Mouse (Mus musculus): ENCODE data around the gene Pgd. TPM values are rescaled to one million over a fixed set of nuclear protein-coding genes. Genes with fewer than 3 reads are reported as not detected.
A peak's percentile ranks its signal among the peaks of the same experiment; 100 is the strongest.
"Not testable (repeated sequence)": the region's sequence is repeated elsewhere in the genome, so short reads cannot be mapped to it uniquely, and the experiment has no call there.

The Pgd gene
- polyA plus RNA-seq, 1 experiment from 2014 or later, result 146 TPM

DNA sequence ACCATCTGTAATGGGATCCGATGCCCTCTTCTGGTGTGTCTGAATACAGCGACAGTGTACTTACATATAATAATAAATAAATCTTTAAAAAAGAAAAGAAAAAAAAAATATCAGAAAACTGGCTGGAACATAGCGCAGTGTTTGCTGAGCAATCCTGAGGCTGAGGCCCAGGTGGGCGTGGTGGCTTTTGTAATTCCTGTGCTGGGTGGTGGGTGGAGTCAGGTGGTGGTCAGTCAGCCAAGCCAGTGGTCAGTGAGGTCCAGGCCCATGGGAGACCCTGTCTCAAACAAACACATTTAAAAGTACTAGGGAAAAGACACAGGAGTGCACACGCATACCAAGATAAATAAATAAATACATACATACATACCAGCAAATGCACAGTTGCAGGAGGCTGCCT lies 5.5 kb upstream of the Pgd start:
- H3K27ac ChIP-seq (ENCODE audit: low read length), result peak overlapping the region; percentile 55; the same call in 1 of the 2 replicates
- H3K27me3 ChIP-seq (ENCODE audit: insufficient read depth, low read length), result no peaks in the 10 kb centered on the region
- H3K4me1 ChIP-seq (ENCODE audit: insufficient read depth, low read length), result peaks cover 4% of the 10 kb centered on the region; the same call in 1 of the 2 replicates
- no peaks in the 10 kb centered on the region for H3K9me3 ChIP-seq (ENCODE audit: low read length)
- ATAC-seq (ENCODE audit: low FRiP score, low TSS enrichment), result no peak; the same call in 1 of the 2 replicates
- H3K4me2 ChIP-seq (replicated peaks; ENCODE audit: low read depth, low read length), result no peak overlapping the region
- no peaks in the 10 kb centered on the region for H3K36me3 ChIP-seq (ENCODE audit: insufficient read depth, low read length)
- WGBS, result 86% methylated on average over 5 of the region's 5 CpGs
- H3K9ac ChIP-seq (replicated peaks; ENCODE audit: low read length), result no peak overlapping the region
- no peak overlapping the region for H3K4me3 ChIP-seq (ENCODE audit: low read length)

DNA sequence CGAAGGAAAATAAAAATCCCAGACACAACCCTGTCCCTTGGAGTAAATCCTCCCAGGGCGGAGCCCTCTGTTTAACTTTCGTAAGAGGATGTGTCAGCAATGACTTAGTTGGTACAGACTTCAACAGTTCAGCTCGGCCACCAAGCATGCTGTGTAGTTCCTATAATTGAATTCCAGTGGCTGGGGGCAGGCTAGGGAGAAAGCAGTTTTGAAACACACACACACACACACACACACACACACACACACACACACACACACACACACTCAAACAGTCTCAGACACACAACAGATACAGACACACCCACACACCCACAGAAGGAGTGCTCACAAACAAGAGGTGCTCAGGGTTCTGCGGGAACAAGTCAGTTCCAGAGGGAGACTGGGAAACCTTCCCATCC lies 5.0 kb upstream of the Pgd start:
- 62% methylated on average over 5 of the region's 5 CpGs for WGBS
- ATAC-seq (ENCODE audit: low FRiP score, low TSS enrichment), result no peak
- no peak overlapping the region for H3K9ac ChIP-seq (replicated peaks; ENCODE audit: low read length)
- no peak overlapping the region for H3K4me3 ChIP-seq (ENCODE audit: low read length)
- no peaks in the 10 kb centered on the region for H3K36me3 ChIP-seq (ENCODE audit: insufficient read depth, low read length)
- H3K4me2 ChIP-seq (replicated peaks; ENCODE audit: low read depth, low read length), result no peak overlapping the region
- peaks cover 4% of the 10 kb centered on the region; the same call in 1 of the 2 replicates for H3K4me1 ChIP-seq (ENCODE audit: insufficient read depth, low read length)
- no peaks in the 10 kb centered on the region for H3K9me3 ChIP-seq (ENCODE audit: low read length)
- peak overlapping the region; percentile 46; the same call in 1 of the 2 replicates for H3K27ac ChIP-seq (ENCODE audit: low read length)
- no peaks in the 10 kb centered on the region for H3K27me3 ChIP-seq (ENCODE audit: insufficient read depth, low read length)

DNA sequence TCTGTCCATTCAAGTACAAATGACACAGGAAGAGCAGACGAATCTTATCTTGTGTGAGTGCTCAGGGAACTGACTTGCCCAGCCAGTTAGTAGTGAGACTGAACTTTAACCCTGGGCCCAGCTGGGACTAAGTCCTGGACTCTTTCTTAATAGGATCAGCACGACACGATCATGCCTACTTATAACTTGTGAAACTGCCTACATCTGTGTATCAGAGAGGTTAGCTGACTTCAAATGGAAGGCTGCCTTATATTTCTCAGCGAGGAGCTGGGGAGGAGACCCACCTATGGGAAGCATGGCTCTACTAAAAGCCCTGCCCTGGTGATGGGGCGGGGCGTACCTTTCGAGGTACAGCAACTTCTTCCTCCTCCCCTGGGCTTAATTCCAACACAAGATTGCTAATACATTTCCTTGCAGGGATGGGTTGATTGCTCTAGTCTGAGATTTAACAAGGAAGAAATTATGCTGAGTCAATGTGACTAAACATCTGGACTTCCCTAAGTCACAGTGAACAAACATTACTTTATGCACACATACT lies 3.9 kb upstream of the Pgd start:
- no peak for ATAC-seq (ENCODE audit: low FRiP score, low TSS enrichment)
- H3K27ac ChIP-seq (ENCODE audit: low read length), result no peak overlapping the region

DNA sequence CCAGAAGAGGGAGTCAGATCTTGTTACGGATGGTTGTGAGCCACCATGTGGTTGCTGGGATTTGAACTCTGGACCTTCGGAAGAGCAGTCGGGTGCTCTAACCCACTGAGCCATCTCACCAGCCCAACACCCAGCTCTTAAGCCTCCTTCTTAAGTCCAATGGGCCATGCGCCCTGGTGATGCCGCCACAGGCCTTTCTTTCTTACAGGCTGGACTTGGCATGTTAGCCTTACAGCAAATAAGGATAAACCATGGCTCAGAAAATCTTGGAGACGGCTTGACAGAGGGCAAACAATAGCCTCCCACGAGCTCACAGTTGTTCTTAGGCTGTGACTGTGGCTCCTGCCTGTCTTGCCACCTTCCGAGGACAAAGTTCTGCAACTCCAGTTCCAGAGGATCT lies 3.4 kb upstream of the Pgd start:
- not testable (repeated sequence) for H3K4me2 ChIP-seq (replicated peaks; ENCODE audit: low read depth, low read length); ATAC-seq (ENCODE audit: low FRiP score, low TSS enrichment); H3K4me3 ChIP-seq (ENCODE audit: low read length); H3K9ac ChIP-seq (replicated peaks; ENCODE audit: low read length); H3K27me3 ChIP-seq (ENCODE audit: insufficient read depth, low read length); H3K27ac ChIP-seq (ENCODE audit: low read length); H3K9me3 ChIP-seq (ENCODE audit: low read length); H3K36me3 ChIP-seq (ENCODE audit: insufficient read depth, low read length)
- 83% methylated on average over 7 of the region's 8 CpGs for WGBS
- peaks cover 14% of the 10 kb centered on the region for H3K4me1 ChIP-seq (ENCODE audit: insufficient read depth, low read length)

More for the DNA sequence above, 3.9 kb upstream of the Pgd start:
- 66% methylated on average over 7 of the region's 7 CpGs for WGBS
- Histone ChIP-seq H3K9ac (replicated peaks; ENCODE audit: low read length) (no peak overlapping the region), H3K4me1 (ENCODE audit: insufficient read depth, low read length) (peaks cover 10% of the 10 kb centered on the region), H3K4me2 (replicated peaks; ENCODE audit: low read depth, low read length) (no peak overlapping the region), H3K4me3 (ENCODE audit: low read length) (no peak overlapping the region), H3K9me3 (ENCODE audit: low read length) (no peaks in the 10 kb centered on the region), H3K36me3 (ENCODE audit: insufficient read depth, low read length) (no peaks in the 10 kb centered on the region), H3K27me3 (ENCODE audit: insufficient read depth, low read length) (no peaks in the 10 kb centered on the region)

DNA sequence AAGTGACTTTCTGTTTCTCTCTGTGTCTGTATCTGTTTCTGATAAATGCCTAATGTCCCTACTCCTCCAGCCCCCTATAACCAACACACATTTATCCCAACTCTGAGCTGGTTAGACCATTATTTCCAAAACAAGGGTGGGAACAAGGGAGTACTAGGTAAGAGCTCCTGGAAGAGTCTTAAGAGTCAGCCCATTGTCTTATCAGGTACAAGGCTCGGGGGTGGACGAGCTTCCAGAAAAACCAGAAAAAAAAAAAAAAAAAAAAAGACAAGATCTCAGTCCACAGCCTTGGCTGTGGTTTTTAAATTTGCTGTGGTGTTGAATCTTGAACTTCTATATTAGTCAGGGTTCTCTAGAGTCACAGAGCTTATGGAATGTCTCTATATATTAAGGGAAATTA lies 1.4 kb upstream of the Pgd start:
- no peak overlapping the region for H3K4me2 ChIP-seq (replicated peaks; ENCODE audit: low read depth, low read length)
- H3K4me3 ChIP-seq (ENCODE audit: low read length), result no peak overlapping the region
- no peaks in the 10 kb centered on the region for H3K9me3 ChIP-seq (ENCODE audit: low read length)

DNA sequence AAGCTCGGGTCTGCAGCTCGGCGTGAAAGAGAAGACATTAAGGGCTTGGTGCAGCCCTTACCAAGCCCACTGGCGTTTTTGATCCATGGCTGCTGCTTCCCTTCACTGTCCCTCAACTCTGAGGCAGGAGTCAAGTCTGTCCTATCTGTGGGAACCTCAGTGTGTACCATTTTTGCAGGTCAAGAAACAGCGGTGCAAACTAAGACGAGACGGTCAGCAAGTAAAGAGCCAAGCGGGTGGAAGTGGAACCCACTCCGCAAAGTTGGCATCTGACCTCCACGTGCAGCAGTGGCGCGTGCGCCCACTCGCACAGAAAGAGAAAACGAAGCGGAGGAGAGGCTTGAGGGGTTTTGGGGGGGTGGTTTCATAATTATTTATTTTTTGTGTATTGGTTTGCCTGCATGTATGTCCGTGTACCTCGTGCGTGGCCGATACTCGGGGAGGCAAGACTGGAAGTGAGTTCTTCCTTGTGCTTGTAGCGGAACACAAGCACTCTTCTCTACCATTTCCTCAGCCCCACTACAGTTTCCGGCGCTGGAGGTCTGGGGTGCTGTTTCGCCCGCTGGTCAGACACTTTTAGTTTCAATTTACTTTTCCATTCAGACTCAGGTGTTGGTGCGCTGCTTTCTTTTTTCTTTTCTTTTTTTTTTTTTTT lies 513 bp upstream of the Pgd start:
- H3K27ac ChIP-seq (ENCODE audit: low read length), result peak overlapping the region; percentile 86
- no peaks in the 10 kb centered on the region for H3K9me3 ChIP-seq (ENCODE audit: low read length)
- peaks cover 14% of the 10 kb centered on the region for H3K4me1 ChIP-seq (ENCODE audit: insufficient read depth, low read length)
- H3K27me3 ChIP-seq (ENCODE audit: insufficient read depth, low read length), result no peaks in the 10 kb centered on the region
- ATAC-seq (ENCODE audit: low FRiP score, low TSS enrichment), result peak; percentile 52; the same call in 1 of the 2 replicates
- peaks cover 9% of the 10 kb centered on the region; the same call in 1 of the 2 replicates for H3K36me3 ChIP-seq (ENCODE audit: insufficient read depth, low read length)
- H3K4me2 ChIP-seq (replicated peaks; ENCODE audit: low read depth, low read length), result peak overlapping the region; percentile 94
- H3K4me3 ChIP-seq (ENCODE audit: low read length), result peak overlapping the region; percentile 95
- WGBS, result under 1% methylated on average over 27 of the region's 27 CpGs
- peak overlapping the region; percentile 77 for H3K9ac ChIP-seq (replicated peaks; ENCODE audit: low read length)

More for the DNA sequence above, 1.4 kb upstream of the Pgd start:
- ATAC-seq (ENCODE audit: low FRiP score, low TSS enrichment), result no peak
- Histone ChIP-seq H3K27me3 (ENCODE audit: insufficient read depth, low read length) (no peaks in the 10 kb centered on the region), H3K27ac (ENCODE audit: low read length) (no peak overlapping the region), H3K36me3 (ENCODE audit: insufficient read depth, low read length) (0 out of 2 replicates have a peak, but pooled peaks cover 6% of the 10 kb centered on the region), H3K4me1 (ENCODE audit: insufficient read depth, low read length) (peaks cover 14% of the 10 kb centered on the region), H3K9ac (replicated peaks; ENCODE audit: low read length) (no peak overlapping the region)
- 83% methylated on average over 2 of the region's 2 CpGs for WGBS

DNA sequence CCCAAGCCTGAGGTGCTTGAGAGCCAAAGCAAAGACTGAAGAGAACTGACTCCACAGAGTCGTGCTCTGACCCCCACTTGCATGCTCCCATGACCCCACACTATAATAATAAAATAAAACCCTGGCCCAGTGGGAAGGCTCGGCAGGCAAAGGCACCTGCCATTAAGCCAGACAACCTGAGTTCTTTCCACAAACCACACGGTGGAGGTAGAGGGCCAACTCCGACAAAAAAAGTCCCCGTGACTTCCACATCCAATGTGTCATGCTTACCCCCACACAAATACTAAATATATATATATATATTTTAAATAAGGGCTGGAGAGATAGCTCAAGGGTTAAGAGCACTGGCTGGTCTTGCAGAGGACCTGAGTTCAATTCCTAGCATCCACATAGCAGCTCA lies 2.4 kb downstream of the Pgd start:
- Histone ChIP-seq H3K9me3 (ENCODE audit: low read length) (no peaks in the 10 kb centered on the region), H3K9ac (replicated peaks; ENCODE audit: low read length) (no peak overlapping the region), H3K4me1 (ENCODE audit: insufficient read depth, low read length) (peaks cover 14% of the 10 kb centered on the region), H3K27ac (ENCODE audit: low read length) (no peak overlapping the region), H3K36me3 (ENCODE audit: insufficient read depth, low read length) (peaks cover 31% of the 10 kb centered on the region), H3K4me2 (replicated peaks; ENCODE audit: low read depth, low read length) (no peak overlapping the region), H3K4me3 (ENCODE audit: low read length) (no peak overlapping the region), H3K27me3 (ENCODE audit: insufficient read depth, low read length) (no peaks in the 10 kb centered on the region)
- no peak for ATAC-seq (ENCODE audit: low FRiP score, low TSS enrichment)
- WGBS, result 44% methylated on average over 5 of the region's 5 CpGs

DNA sequence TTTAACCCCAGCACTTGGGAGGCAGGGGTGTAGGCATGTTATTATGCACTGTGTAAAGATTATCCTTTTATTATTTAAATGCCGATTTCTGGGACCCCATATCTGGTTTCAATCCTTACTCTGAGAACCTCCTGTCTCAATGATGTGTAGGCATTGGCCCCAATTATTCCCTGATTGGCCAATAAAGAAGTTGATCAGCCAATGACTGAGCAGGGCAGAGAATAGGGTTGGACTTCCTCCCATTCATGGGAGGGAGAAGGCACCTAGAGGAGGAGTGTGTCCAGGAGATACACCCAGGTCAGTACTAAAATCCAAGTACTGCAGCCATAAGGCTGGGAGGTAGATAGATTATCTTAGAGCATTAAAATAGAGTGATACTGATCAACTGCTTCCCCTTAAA lies 3.4 kb downstream of the Pgd start:
- ATAC-seq (ENCODE audit: low FRiP score, low TSS enrichment), result no peak
- no peak overlapping the region for H3K9ac ChIP-seq (replicated peaks; ENCODE audit: low read length)
- 61% methylated on average over 1 of the region's 1 CpGs for WGBS
- no peak overlapping the region for H3K4me3 ChIP-seq (ENCODE audit: low read length)
- H3K9me3 ChIP-seq (ENCODE audit: low read length), result no peaks in the 10 kb centered on the region
- H3K27ac ChIP-seq (ENCODE audit: low read length), result no peak overlapping the region
- no peak overlapping the region for H3K4me2 ChIP-seq (replicated peaks; ENCODE audit: low read depth, low read length)
- H3K27me3 ChIP-seq (ENCODE audit: insufficient read depth, low read length), result no peaks in the 10 kb centered on the region
- H3K4me1 ChIP-seq (ENCODE audit: insufficient read depth, low read length), result peaks cover 14% of the 10 kb centered on the region
- H3K36me3 ChIP-seq (ENCODE audit: insufficient read depth, low read length), result peaks cover 35% of the 10 kb centered on the region

DNA sequence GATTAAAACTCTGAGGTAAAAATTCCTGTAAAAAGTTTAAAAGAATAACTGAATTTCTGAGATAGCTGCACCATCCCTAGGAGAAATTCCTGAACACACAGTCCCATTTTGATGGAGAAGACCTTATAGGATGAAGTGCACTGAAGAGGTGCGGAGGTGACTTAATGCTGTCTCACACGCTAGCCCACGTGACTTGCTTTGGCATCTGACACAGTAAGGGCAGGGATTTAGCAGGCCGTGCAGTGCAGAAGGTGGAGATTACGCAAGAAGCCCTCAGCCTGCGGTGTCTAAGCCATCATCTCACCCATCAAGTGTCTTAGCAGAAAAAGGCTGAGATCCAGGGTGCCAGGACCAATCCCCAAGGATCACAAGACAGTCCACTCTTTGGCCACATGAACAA lies 5.4 kb downstream of the Pgd start:
- ATAC-seq (ENCODE audit: low FRiP score, low TSS enrichment), result no peak
- H3K4me1 ChIP-seq (ENCODE audit: insufficient read depth, low read length), result peaks cover 9% of the 10 kb centered on the region
- H3K36me3 ChIP-seq (ENCODE audit: insufficient read depth, low read length), result peaks cover 54% of the 10 kb centered on the region
- H3K9me3 ChIP-seq (ENCODE audit: low read length), result no peaks in the 10 kb centered on the region
- no peaks in the 10 kb centered on the region for H3K27me3 ChIP-seq (ENCODE audit: insufficient read depth, low read length)
- no peak overlapping the region for H3K4me3 ChIP-seq (ENCODE audit: low read length)
- H3K27ac ChIP-seq (ENCODE audit: low read length), result no peak overlapping the region
- WGBS, result 91% methylated on average over 6 of the region's 6 CpGs
- H3K9ac ChIP-seq (replicated peaks; ENCODE audit: low read length), result no peak overlapping the region
- no peak overlapping the region for H3K4me2 ChIP-seq (replicated peaks; ENCODE audit: low read depth, low read length)

DNA sequence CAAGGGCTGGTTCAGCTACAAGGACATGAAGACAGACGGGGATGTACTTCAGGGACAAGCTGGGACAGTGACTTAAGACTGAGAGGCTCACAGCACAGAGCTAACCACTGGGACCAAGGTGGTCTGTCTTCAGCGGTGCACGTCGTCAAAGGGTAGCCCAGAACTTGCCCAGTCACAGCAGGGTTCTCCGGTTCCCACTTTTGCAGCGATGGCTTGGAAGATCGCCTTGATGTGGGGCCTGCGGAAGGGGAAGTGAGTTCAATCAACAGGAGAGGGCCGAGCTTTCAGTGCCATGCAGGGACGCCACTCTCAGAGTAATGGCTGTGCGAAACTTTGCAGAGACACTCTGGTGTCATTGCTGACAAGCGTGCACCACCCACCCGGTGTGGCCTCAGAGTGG lies 6.7 kb downstream of the Pgd start:
- WGBS, result 87% methylated on average over 13 of the region's 13 CpGs
- Histone ChIP-seq H3K4me1 (ENCODE audit: insufficient read depth, low read length) (no peaks in the 10 kb centered on the region), H3K36me3 (ENCODE audit: insufficient read depth, low read length) (peaks cover 67% of the 10 kb centered on the region), H3K27me3 (ENCODE audit: insufficient read depth, low read length) (no peaks in the 10 kb centered on the region), H3K27ac (ENCODE audit: low read length) (no peak overlapping the region), H3K9ac (replicated peaks; ENCODE audit: low read length) (no peak overlapping the region), H3K4me2 (replicated peaks; ENCODE audit: low read depth, low read length) (no peak overlapping the region), H3K9me3 (ENCODE audit: low read length) (no peaks in the 10 kb centered on the region), H3K4me3 (ENCODE audit: low read length) (no peak overlapping the region)
- no peak for ATAC-seq (ENCODE audit: low FRiP score, low TSS enrichment)

All from kidney, embryonic 16.5 days (tissue).